In the genomic region with DNA sequence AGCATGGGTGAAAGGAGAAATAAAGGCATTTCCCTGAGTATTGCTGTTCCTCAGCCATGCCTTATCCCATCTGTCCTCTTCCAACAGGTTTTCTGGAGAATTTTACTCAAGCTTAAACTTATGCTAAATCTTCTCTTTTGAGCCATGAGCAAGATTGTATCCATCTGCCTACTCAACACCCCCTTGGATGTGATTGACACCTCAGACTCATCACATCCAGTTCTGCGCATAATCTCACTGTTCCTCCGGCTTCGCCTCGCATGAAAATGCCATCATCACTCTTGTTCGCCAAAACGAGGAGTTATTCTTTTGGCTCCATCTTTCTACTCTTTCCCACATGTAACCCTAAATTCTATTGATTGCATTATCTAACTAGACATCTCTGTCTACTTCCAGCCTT, we compare ENCODE assay signal across 25 mouse cellular contexts. TPM values are rescaled to one million over a fixed set of nuclear protein-coding genes. Genes with fewer than 3 reads are reported as not detected.
DNase-seq lines count a peak whose midpoint lies in the region; ATAC-seq and TF ChIP-seq lines count a peak whose summit lies in the region.
"Had no signal": no experiment of that assay in that cellular context is flagged by ENCODE, and none has a peak within 500 bp of the region (broad histone marks: within the 10 kb centered on the region; RNA-seq: fewer than 3 reads in every experiment).

No protein-coding gene starts in this region.

- WGBS in hindbrain, embryonic 10.5 days, result 96% methylated on average over 6 of the region's 6 CpGs

- no peak for TF ChIP-seq CTCF in left cerebral cortex, adult 2 months (IDR thresholded peaks at IDR 0.05)

- DNase-seq in right cerebral cortex, adult 18-20 months, result peak; percentile 66
- DNase-seq in right cerebral cortex, postnatal 4 days, result no peak
- peak; percentile 19 to 31 for DNase-seq in frontal cortex, postnatal 14 days (ENCODE audit: low spot score in 2 of 2)
- peak in 1 of 2 experiments; percentile 18 for DNase-seq in left cerebral cortex, adult 2 months (ENCODE audit: extremely low spot score in 1 of 2, low spot score in 2 of 2)
- DNase-seq in right cerebral cortex, postnatal 36 days (ENCODE audit: low spot score in 2 of 2), result peak; percentile 40 to 71
- DNase-seq in spleen, postnatal 4 days (ENCODE audit: low spot score in 2 of 2), result no peak
- DNase-seq in hindbrain, embryonic 10.5 days (ENCODE audit: low spot score), result no peak
- DNase-seq: adrenal gland, postnatal 36 days; cerebellum, adult 2 months; gastrocnemius, postnatal 25 days; kidney, adult 18-20 months; kidney, postnatal 10 days; thymus, adult 18-20 months had no signal

- peak overlapping the region; percentile 68 for H3K27ac ChIP-seq in left cerebral cortex, adult 2 months
- no peak overlapping the region for H3K27ac ChIP-seq in hindbrain, embryonic 10.5 days
- H3K27ac ChIP-seq: embryonic facial prominence, embryonic 12.5 days; limb, embryonic 15.5 days; liver, embryonic 15.5 days; midbrain, embryonic 12.5 days had no signal

- H3K4me1 ChIP-seq in hindbrain, embryonic 10.5 days (replicated peaks), result no peaks in the 10 kb centered on the region
- H3K4me1 ChIP-seq: embryonic facial prominence, embryonic 12.5 days; limb, embryonic 15.5 days; liver, embryonic 15.5 days; midbrain, embryonic 12.5 days had no signal

- intact Hi-C loops in left cerebral cortex, adult 2 months (cut with DNase I), result loop anchor here (2.0 kb wide), 1 partner anchor 37 kb away; no protein-coding TSS in a partner anchor

- no peaks in the 10 kb centered on the region for H3K27me3 ChIP-seq in hindbrain, embryonic 10.5 days (ENCODE audit: insufficient read depth, poor library complexity, severe bottlenecking)
- H3K27me3 ChIP-seq: embryonic facial prominence, embryonic 12.5 days; limb, embryonic 15.5 days; liver, embryonic 15.5 days; midbrain, embryonic 12.5 days had no signal

- no peak overlapping the region for H3K4me3 ChIP-seq in left cerebral cortex, adult 2 months
- no peak overlapping the region for H3K4me3 ChIP-seq in hindbrain, embryonic 10.5 days
- H3K4me3 ChIP-seq: embryonic facial prominence, embryonic 12.5 days; limb, embryonic 15.5 days; liver, embryonic 15.5 days; midbrain, embryonic 12.5 days had no signal

- peaks cover 73% of the 10 kb centered on the region for H3K36me3 ChIP-seq in hindbrain, embryonic 10.5 days

- ATAC-seq in erythroblast, adult 5-6 weeks (replicated peaks; ENCODE audit: low FRiP score, poor library complexity, severe bottlenecking), result no peak
- ATAC-seq: forebrain, embryonic 16.5 days; lung, postnatal 0 days had no signal

- H3K9me3 ChIP-seq in hindbrain, embryonic 10.5 days, result no peaks in the 10 kb centered on the region
- H3K9me3 ChIP-seq: embryonic facial prominence, embryonic 12.5 days; limb, embryonic 15.5 days; liver, embryonic 15.5 days; midbrain, embryonic 12.5 days had no signal

RNA-seq across cellular contexts. Expression of gene Fancd2os, which starts 24.5 kb away (rescaled TPM):
- not detected for total RNA-seq in left cerebral cortex, adult 2 months (2021)
- total RNA-seq in erythroblast, adult 5-6 weeks (2015; ENCODE audit: low replicate concordance), result not detected in 2 replicates
- not detected in 2 replicates for total RNA-seq in erythroblast, adult 5-6 weeks (2017; ENCODE audit: low replicate concordance)
- polyA plus RNA-seq in hindbrain, embryonic 10.5 days (2016; fragmentation: Nextera tagmentation; extraction: Ambion mirVana), result 0.20 and 0.21 TPM in 2 replicates
- total RNA-seq: gastrocnemius, postnatal 25 days; heart, adult 8-10 months; megakaryocyte progenitor cell, adult 5-6 weeks had no signal
- polyA plus RNA-seq: cerebellum, adult 2 months; forebrain, embryonic 16.5 days; heart, postnatal 0 days; hindbrain, embryonic 11.5 days; limb, embryonic 15.5 days; liver, embryonic 15.5 days; lung, postnatal 0 days; midbrain, embryonic 12.5 days; neural tube, embryonic 14.5 days had no signal

RNA-seq across cellular contexts. Expression of gene Brk1, which starts 28.5 kb away (rescaled TPM):
- total RNA-seq in left cerebral cortex, adult 2 months (2021), result 100 to 1,000 TPM; 221 to 228 TPM
- total RNA-seq in erythroblast, adult 5-6 weeks (2015; ENCODE audit: low replicate concordance), result 86.5 and 91.5 TPM in 2 replicates
- total RNA-seq in erythroblast, adult 5-6 weeks (2017; ENCODE audit: low replicate concordance), result 36.9 and 54.7 TPM in 2 replicates
- polyA plus RNA-seq in hindbrain, embryonic 10.5 days (2016; fragmentation: Nextera tagmentation; extraction: Ambion mirVana), result 209 and 225 TPM in 2 replicates

RNA-seq across cellular contexts. Expression of gene Fancd2, which starts 44.6 kb away (rescaled TPM):
- total RNA-seq in left cerebral cortex, adult 2 months (2021), result 1 to 10 TPM; 2.1 to 2.2 TPM
- total RNA-seq in erythroblast, adult 5-6 weeks (2015; ENCODE audit: low replicate concordance), result 27.8 and 40.3 TPM in 2 replicates
- total RNA-seq in erythroblast, adult 5-6 weeks (2017; ENCODE audit: low replicate concordance), result 32.1 and 36.5 TPM in 2 replicates
- 13.2 and 18.1 TPM in 2 replicates for polyA plus RNA-seq in hindbrain, embryonic 10.5 days (2016; fragmentation: Nextera tagmentation; extraction: Ambion mirVana)

RNA-seq across cellular contexts. Expression of gene Emc3, which starts 44.6 kb away (rescaled TPM):
- 10 to 100 TPM; 76.5 to 77.5 TPM for total RNA-seq in left cerebral cortex, adult 2 months (2021)
- total RNA-seq in erythroblast, adult 5-6 weeks (2015; ENCODE audit: low replicate concordance), result 21.5 and 28.8 TPM in 2 replicates
- 18.2 and 21.3 TPM in 2 replicates for total RNA-seq in erythroblast, adult 5-6 weeks (2017; ENCODE audit: low replicate concordance)
- polyA plus RNA-seq in hindbrain, embryonic 10.5 days (2016; fragmentation: Nextera tagmentation; extraction: Ambion mirVana), result 79.0 and 81.8 TPM in 2 replicates

RNA-seq across cellular contexts. Expression of gene Vhl, which starts 47.7 kb away (rescaled TPM):
- 10 to 100 TPM; 41.5 to 43.0 TPM for total RNA-seq in left cerebral cortex, adult 2 months (2021)
- total RNA-seq in erythroblast, adult 5-6 weeks (2015; ENCODE audit: low replicate concordance), result 6.3 and 11.5 TPM in 2 replicates
- total RNA-seq in erythroblast, adult 5-6 weeks (2017; ENCODE audit: low replicate concordance), result 3.6 and 8.9 TPM in 2 replicates
- polyA plus RNA-seq in hindbrain, embryonic 10.5 days (2016; fragmentation: Nextera tagmentation; extraction: Ambion mirVana), result 43.0 and 45.8 TPM in 2 replicates

Comparison
In these comparisons a context has a peak if more than half of its experiments do, and no peak if none do; other contexts are left out.
1. DNase-seq: peak in right cerebral cortex, adult 18-20 months (single experiment), frontal cortex, postnatal 14 days (2 of 2) and right cerebral cortex, postnatal 36 days (2 of 2); none in right cerebral cortex, postnatal 4 days (single experiment), spleen, postnatal 4 days (0 of 2) and hindbrain, embryonic 10.5 days (single experiment).
2. RNA of gene Fancd2, which starts 44.6 kb away (total RNA-seq): 27.8 to 40.3 TPM in erythroblast, adult 5-6 weeks; 2.1 to 2.2 TPM in left cerebral cortex, adult 2 months; every median in the first group is over 4 times any median in the second.